Mouse (Mus musculus) heart, embryonic 14.5 days (tissue): ENCODE results near the gene Crabp2. TPM values are rescaled to one million over a fixed set of nuclear protein-coding genes. Genes with fewer than 3 reads are reported as not detected.
A peak's percentile ranks its signal among the peaks of the same experiment; 100 is the strongest.

Experiments
- ATAC-seq: fragments of 200-750 bp; cut with Nextera tagmentation; 2 replicates; pipeline ENCODE4 v1.8.0; 2017; ENCODE audit warnings: low read depth, moderate TSS enrichment; ENCODE audit not compliant: insufficient number of reproducible peaks, insufficient read depth, low FRiP score
- H3K27ac ChIP-seq, 2 experiments: fragments of 200-500 bp in 1 of 2; fragments of 300-500 bp in 1 of 2; sonication (generic) in 1 of 2; replicated peaks in 1 of 2; 2 replicates each; pipeline ENCODE4 v1.5.1; 2012 to 2014; ENCODE audit warnings: low read depth in 2 of 2, low read length in 2 of 2, control low read depth in 1 of 2, mild to moderate bottlenecking in 1 of 2, mixed read lengths in 1 of 2; ENCODE audit not compliant: control insufficient read depth in 1 of 2, insufficient read depth in 1 of 2
- H3K27me3 ChIP-seq: fragments of 300-500 bp; sonication (generic); 2 replicates; pipeline ENCODE4 v1.6.1; 2014; ENCODE audit warnings: mild to moderate bottlenecking, low read length, control low read depth; ENCODE audit not compliant: control insufficient read depth, insufficient read depth
- H3K36me3 ChIP-seq: fragments of 300-500 bp; sonication (generic); 2 replicates; pipeline ENCODE4 v1.6.1; 2014; ENCODE audit warnings: mild to moderate bottlenecking, control low read depth, low read length, mixed read lengths; ENCODE audit not compliant: control insufficient read depth, insufficient read depth
- H3K4me1 ChIP-seq, 2 experiments: fragments of 200-500 bp in 1 of 2; fragments of 300-500 bp in 1 of 2; sonication (generic) in 1 of 2; 2 replicates each; pipeline ENCODE4 v1.6.1; 2012 to 2014; ENCODE audit warnings: low read length in 2 of 2, control low read depth in 1 of 2, mixed read lengths in 1 of 2; ENCODE audit not compliant: control insufficient read depth in 2 of 2, insufficient read depth in 2 of 2
- H3K4me2 ChIP-seq: fragments of 300-500 bp; sonication (generic); 2 replicates; pipeline ENCODE4 v1.6.1; 2014; ENCODE audit warnings: mild to moderate bottlenecking, low read length
- H3K4me3 ChIP-seq, 2 experiments: fragments of 200-500 bp in 1 of 2; fragments of 300-500 bp in 1 of 2; sonication (generic) in 1 of 2; 2 replicates each; pipeline ENCODE4 v1.5.1; 2012 to 2014; ENCODE audit warnings: low read length in 2 of 2, mild to moderate bottlenecking in 2 of 2, control low read depth in 1 of 2, low read depth in 1 of 2, moderate library complexity in 1 of 2; ENCODE audit not compliant: control insufficient read depth in 1 of 2, insufficient read depth in 1 of 2
- H3K9ac ChIP-seq: fragments of 300-500 bp; sonication (generic); 2 replicates; pipeline ENCODE4 v1.6.1; 2014; ENCODE audit warnings: mild to moderate bottlenecking, low read length
- H3K9me3 ChIP-seq: fragments of 300-500 bp; sonication (generic); 2 replicates; pipeline ENCODE4 v1.6.1; 2016; ENCODE audit warnings: low read length, control low read depth; ENCODE audit not compliant: control insufficient read depth
- WGBS: fragments of 180-500 bp; shearing (Covaris S2); extraction: QIAGEN DNeasy Blood & Tissue Kit; methylation state at CpG from one replicate; pipeline ENCODE4 v1.1.7; 2014; 5-methylcytosine and 5-hydroxymethylcytosine counted together
- polyA plus RNA-seq: library from polyadenylated mRNA; unstranded; fragments of >200 nt; fragmentation: Nextera tagmentation; extraction: Ambion mirVana; gene quantifications from 2 replicates; pipeline ENCODE4 v1.2.1, GENCODE M21; 2014

The Crabp2 gene
- polyA plus RNA-seq, 1 experiment from 2014 or later: 2.4 TPM

GRCm38 (mm10) chr3:87972203-87972664 is 23.8 kb downstream of the Crabp2 start:
- Histone ChIP-seq H3K9me3 (no peaks in the 10 kb centered on the region), H3K27ac (no peak overlapping the region), H3K36me3 (peaks cover 25% of the 10 kb centered on the region), H3K9ac (peak overlapping the region; percentile 76), H3K4me1 (peaks cover 25 to 44% of the 10 kb centered on the region in 2 experiments), H3K4me2 (peak overlapping the region; percentile 89), H3K27me3 (0 out of 2 replicates have a peak, but pooled peaks cover 6% of the 10 kb centered on the region), H3K4me3 (peak overlapping the region; percentile 53 to 57)
- no peak for ATAC-seq
- 24% methylated on average over 8 of the region's 8 CpGs for WGBS

- peak overlapping the region; percentile 53 to 57 for H3K4me3 ChIP-seq
- peak overlapping the region; percentile 76; the same call in 1 of the 2 replicates for H3K9ac ChIP-seq
- peaks cover 25 to 44% of the 10 kb centered on the region in 2 experiments for H3K4me1 ChIP-seq
- peak overlapping the region; percentile 89 for H3K4me2 ChIP-seq
- H3K36me3 ChIP-seq: peaks cover 30% of the 10 kb centered on the region
- H3K27me3 ChIP-seq: 0 out of 2 replicates have a peak, but pooled peaks cover 6% of the 10 kb centered on the region
- no peak overlapping the region for H3K27ac ChIP-seq
- 25% methylated on average over 5 of the region's 5 CpGs for WGBS
- no peaks in the 10 kb centered on the region for H3K9me3 ChIP-seq
- no peak for ATAC-seq
Observed at GRCm38 (mm10) chr3:87972776-87973175, 24.3 kb downstream of the Crabp2 start.

- H3K9ac ChIP-seq: peak overlapping the region; percentile 76
- H3K27ac ChIP-seq: peak overlapping the region in 1 of 2 experiments; percentile 4; a peak in 1 of 4 replicates
- WGBS: 45% methylated on average over 14 of the region's 14 CpGs
- peaks cover 25 to 44% of the 10 kb centered on the region in 2 experiments for H3K4me1 ChIP-seq
- no peak for ATAC-seq
- H3K27me3 ChIP-seq: 0 out of 2 replicates have a peak, but pooled peaks cover 6% of the 10 kb centered on the region
- H3K9me3 ChIP-seq: no peaks in the 10 kb centered on the region
- H3K4me3 ChIP-seq: peak overlapping the region; percentile 11 to 57
- peaks cover 35% of the 10 kb centered on the region for H3K36me3 ChIP-seq
- H3K4me2 ChIP-seq: peak overlapping the region; percentile 89
Observed at GRCm38 (mm10) chr3:87973593-87974380, 25.3 kb downstream of the Crabp2 start.

GRCm38 (mm10) chr3:87974381-87974987 is 26.0 kb downstream of the Crabp2 start:
- WGBS: 42% methylated on average over 12 of the region's 12 CpGs
- Histone ChIP-seq H3K4me2 (peak overlapping the region; percentile 89), H3K9ac (peak overlapping the region; percentile 76), H3K4me1 (peaks cover 25 to 44% of the 10 kb centered on the region in 2 experiments), H3K9me3 (no peaks in the 10 kb centered on the region), H3K27me3 (0 out of 2 replicates have a peak, but pooled peaks cover 6% of the 10 kb centered on the region), H3K36me3 (peaks cover 35% of the 10 kb centered on the region), H3K27ac (no peak overlapping the region; a peak in 1 of 4 replicates), H3K4me3 (peak overlapping the region in 1 of 2 experiments; percentile 57; a peak in 2 of 4 replicates)
- no peak for ATAC-seq

GRCm38 (mm10) chr3:87979493-87979892 is 31.0 kb downstream of the Crabp2 start:
- Histone ChIP-seq H3K9me3 (no peaks in the 10 kb centered on the region), H3K4me2 (no peak overlapping the region), H3K36me3 (peaks cover 35% of the 10 kb centered on the region), H3K9ac (no peak overlapping the region; the same call in 1 of the 2 replicates), H3K27ac (no peak overlapping the region), H3K4me1 (peaks cover 33 to 34% of the 10 kb centered on the region in 2 experiments), H3K27me3 (no peaks in the 10 kb centered on the region), H3K4me3 (no peak overlapping the region)
- WGBS: 85% methylated on average over 5 of the region's 5 CpGs
- no peak for ATAC-seq

DNA sequence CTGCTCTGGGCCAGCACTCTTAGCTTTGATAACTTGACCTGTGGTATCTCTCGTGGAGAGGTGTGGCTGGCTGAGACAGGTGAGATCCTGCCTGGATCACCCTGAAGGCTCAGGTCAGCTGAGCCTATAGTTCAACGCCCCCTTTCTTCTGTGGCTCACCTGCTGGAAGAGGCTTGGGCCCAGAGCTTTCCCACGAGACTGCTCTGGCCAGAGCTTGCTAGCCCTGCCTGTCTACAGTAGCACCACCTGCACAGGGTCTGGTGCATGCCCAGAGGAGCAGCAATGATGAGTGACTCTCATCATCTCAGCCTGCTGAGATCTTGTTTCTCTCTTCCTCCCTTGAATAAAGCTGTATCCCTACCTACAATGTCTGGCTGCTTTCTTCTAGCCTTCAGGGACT is 31.6 kb downstream of the Crabp2 start:
- 46% methylated on average over 3 of the region's 3 CpGs for WGBS
- H3K4me1 ChIP-seq: peaks cover 36 to 38% of the 10 kb centered on the region in 2 experiments
- H3K4me2 ChIP-seq: no peak overlapping the region
- H3K9ac ChIP-seq: no peak overlapping the region
- H3K4me3 ChIP-seq: no peak overlapping the region
- H3K36me3 ChIP-seq: peaks cover 30% of the 10 kb centered on the region
- ATAC-seq: no peak
- no peaks in the 10 kb centered on the region for H3K9me3 ChIP-seq
- no peak overlapping the region for H3K27ac ChIP-seq
- H3K27me3 ChIP-seq: no peaks in the 10 kb centered on the region

- no peaks in the 10 kb centered on the region for H3K27me3 ChIP-seq
- 69% methylated on average over 5 of the region's 5 CpGs for WGBS
- no peak overlapping the region for H3K9ac ChIP-seq
- H3K9me3 ChIP-seq: no peaks in the 10 kb centered on the region
- peaks cover 24% of the 10 kb centered on the region for H3K36me3 ChIP-seq
- no peak overlapping the region for H3K4me2 ChIP-seq
- no peak overlapping the region for H3K4me3 ChIP-seq
- no peak for ATAC-seq
- H3K27ac ChIP-seq: 0 out of 4 replicates have a peak overlapping the region, but pooled peaks of 1 of the 2 experiments have one; percentile 6
- H3K4me1 ChIP-seq: peaks cover 42 to 44% of the 10 kb centered on the region in 2 experiments
Observed at GRCm38 (mm10) chr3:87980728-87981127, 32.3 kb downstream of the Crabp2 start.
